Mouse (Mus musculus): Measurements from ENCODE around the gene Eva1c. TPM values are rescaled to one million over a fixed set of nuclear protein-coding genes. Genes with fewer than 3 reads are reported as not detected.

Gene Eva1c
- polyA plus RNA-seq, 1 experiment = 1.7 TPM

DNA sequence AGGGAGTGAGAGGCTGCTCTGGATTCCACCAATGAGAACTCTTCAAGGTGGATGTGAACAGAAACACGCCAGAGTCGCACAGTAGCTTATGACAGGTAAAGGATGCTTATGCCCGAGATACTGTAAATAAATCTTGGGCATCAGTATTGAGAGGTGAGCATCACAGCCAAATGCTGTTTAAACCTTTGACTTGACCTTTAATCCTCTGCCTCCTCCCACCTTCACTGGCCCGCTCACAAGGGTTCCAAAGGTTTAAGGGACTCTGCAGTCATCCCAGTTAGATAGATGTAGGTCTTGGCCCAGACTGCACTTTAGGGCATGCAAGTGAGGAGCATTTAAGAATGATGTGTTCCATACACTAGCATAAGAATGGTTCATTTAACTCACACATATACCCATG lies 31.7 kb downstream of the Eva1c start:
- H3K36me3 ChIP-seq (ENCODE audit: control insufficient read depth, insufficient read depth, low read length) = no peaks in the 10 kb centered on the region
- H3K27ac ChIP-seq (ENCODE audit: insufficient read depth, low read length) = no peak overlapping the region
- H3K4me1 ChIP-seq (ENCODE audit: control insufficient read depth, insufficient read depth, insufficient read length) = no peaks in the 10 kb centered on the region
- no peak for TF ChIP-seq CTCF (IDR thresholded peaks at IDR 0.05; ENCODE audit: extremely low read depth, insufficient read depth, insufficient read length, insufficient replicate concordance)
- no peak for TF ChIP-seq POLR2A (IDR thresholded peaks at IDR 0.05; ENCODE audit: low read depth, low read length)
- 86% methylated on average over 4 of the region's 4 CpGs for WGBS
- no peak overlapping the region for H3K4me3 ChIP-seq (ENCODE audit: extremely low read depth, insufficient read depth, insufficient read length)
- no peak for DNase-seq (ENCODE audit: low read depth in 1 of 2, low spot score in 2 of 2)
- no peaks in the 10 kb centered on the region for H3K27me3 ChIP-seq (ENCODE audit: control insufficient read depth, insufficient read depth, low read length)

DNA sequence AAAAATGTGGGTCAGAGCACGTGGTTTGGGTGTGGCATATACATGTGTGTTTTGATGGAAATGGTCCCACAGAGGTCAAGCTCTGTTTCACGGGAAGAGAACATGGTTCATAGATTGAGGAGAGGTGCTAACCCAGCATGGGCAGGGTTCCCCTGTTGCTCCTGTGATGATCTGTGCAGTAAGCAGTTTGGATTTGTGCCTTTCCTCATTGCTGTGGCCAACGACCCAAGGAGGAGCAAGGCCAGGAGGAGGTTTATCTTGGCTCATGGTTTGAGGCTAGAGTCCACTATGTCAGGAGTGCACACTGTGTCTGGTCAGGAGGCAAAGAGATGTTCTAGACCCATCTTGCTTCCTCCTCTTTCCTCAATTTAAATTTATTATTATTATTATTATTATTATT lies 36.5 kb downstream of the Eva1c start:
- whole genome bisulfite sequencing = 65% methylated on average over 3 of the region's 3 CpGs
- no peak overlapping the region for H3K4me3 ChIP-seq (ENCODE audit: extremely low read depth, insufficient read depth, insufficient read length)
- H3K27me3 ChIP-seq (ENCODE audit: control insufficient read depth, insufficient read depth, low read length) = no peaks in the 10 kb centered on the region
- H3K27ac ChIP-seq (ENCODE audit: insufficient read depth, low read length) = no peak overlapping the region
- no peaks in the 10 kb centered on the region for H3K4me1 ChIP-seq (ENCODE audit: control insufficient read depth, insufficient read depth, insufficient read length)
- no peaks in the 10 kb centered on the region for H3K36me3 ChIP-seq (ENCODE audit: control insufficient read depth, insufficient read depth, low read length)
- TF ChIP-seq POLR2A (IDR thresholded peaks at IDR 0.05; ENCODE audit: low read depth, low read length) (no peak), CTCF (IDR thresholded peaks at IDR 0.05; ENCODE audit: extremely low read depth, insufficient read depth, insufficient read length, insufficient replicate concordance) (no peak)
- no peak for DNase-seq (ENCODE audit: low read depth in 1 of 2, low spot score in 2 of 2)

DNA sequence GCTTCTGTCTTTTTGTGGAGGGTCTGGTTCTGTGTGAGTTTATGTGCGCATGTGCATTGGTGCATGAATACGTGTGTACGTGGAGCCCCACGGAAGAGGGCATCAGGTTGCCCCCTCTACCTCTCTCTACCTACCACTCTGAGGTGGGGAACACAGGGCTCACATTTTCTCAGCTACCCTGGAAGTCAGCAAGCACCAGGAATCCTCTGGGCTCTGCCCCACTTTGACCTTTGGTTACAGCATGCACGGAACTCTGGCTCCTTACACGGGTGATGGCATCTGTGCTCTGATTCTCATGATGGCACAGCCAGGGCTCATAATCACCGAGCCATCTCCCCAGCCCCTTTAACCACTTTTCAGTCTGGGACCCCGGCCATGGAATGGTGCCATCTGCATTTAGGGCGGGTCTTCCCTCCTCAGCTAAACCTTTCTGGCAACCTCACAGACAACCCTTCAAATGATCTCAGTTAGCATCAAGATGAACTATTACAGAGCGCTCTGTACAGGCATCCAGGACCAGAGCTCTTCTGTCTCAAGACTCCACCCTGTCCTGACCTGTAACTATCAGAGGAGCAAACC lies 37.0 kb downstream of the Eva1c start:
- DNase-seq (ENCODE audit: low read depth in 1 of 2, low spot score in 2 of 2) = no peak
- no peaks in the 10 kb centered on the region for H3K4me1 ChIP-seq (ENCODE audit: control insufficient read depth, insufficient read depth, insufficient read length)
- H3K27ac ChIP-seq (ENCODE audit: insufficient read depth, low read length) = no peak overlapping the region
- no peaks in the 10 kb centered on the region for H3K27me3 ChIP-seq (ENCODE audit: control insufficient read depth, insufficient read depth, low read length)
- TF ChIP-seq CTCF (IDR thresholded peaks at IDR 0.05; ENCODE audit: extremely low read depth, insufficient read depth, insufficient read length, insufficient replicate concordance) (no peak), POLR2A (IDR thresholded peaks at IDR 0.05; ENCODE audit: low read depth, low read length) (no peak)
- H3K4me3 ChIP-seq (ENCODE audit: extremely low read depth, insufficient read depth, insufficient read length) = no peak overlapping the region
- H3K36me3 ChIP-seq (ENCODE audit: control insufficient read depth, insufficient read depth, low read length) = no peaks in the 10 kb centered on the region
- WGBS = 85% methylated on average over 10 of the region's 10 CpGs

GRCm38 (mm10) chr16:90864693-90865092 lies 38.2 kb downstream of the Eva1c start:
- H3K27ac ChIP-seq (ENCODE audit: insufficient read depth, low read length) = no peak overlapping the region
- DNase-seq (ENCODE audit: low read depth in 1 of 2, low spot score in 2 of 2) = no peak
- no peaks in the 10 kb centered on the region for H3K36me3 ChIP-seq (ENCODE audit: control insufficient read depth, insufficient read depth, low read length)
- no peaks in the 10 kb centered on the region for H3K4me1 ChIP-seq (ENCODE audit: control insufficient read depth, insufficient read depth, insufficient read length)
- no peak overlapping the region for H3K4me3 ChIP-seq (ENCODE audit: extremely low read depth, insufficient read depth, insufficient read length)
- TF ChIP-seq CTCF (IDR thresholded peaks at IDR 0.05; ENCODE audit: extremely low read depth, insufficient read depth, insufficient read length, insufficient replicate concordance) = no peak
- no peak for TF ChIP-seq POLR2A (IDR thresholded peaks at IDR 0.05; ENCODE audit: low read depth, low read length)
- WGBS = 68% methylated on average over 7 of the region's 7 CpGs
- H3K27me3 ChIP-seq (ENCODE audit: control insufficient read depth, insufficient read depth, low read length) = no peaks in the 10 kb centered on the region

GRCm38 (mm10) chr16:90865652-90866051 lies 39.1 kb downstream of the Eva1c start:
- Histone ChIP-seq H3K4me3 (ENCODE audit: extremely low read depth, insufficient read depth, insufficient read length) (no peak overlapping the region), H3K27ac (ENCODE audit: insufficient read depth, low read length) (no peak overlapping the region), H3K27me3 (ENCODE audit: control insufficient read depth, insufficient read depth, low read length) (no peaks in the 10 kb centered on the region), H3K36me3 (ENCODE audit: control insufficient read depth, insufficient read depth, low read length) (no peaks in the 10 kb centered on the region), H3K4me1 (ENCODE audit: control insufficient read depth, insufficient read depth, insufficient read length) (no peaks in the 10 kb centered on the region)
- DNase-seq (ENCODE audit: low read depth in 1 of 2, low spot score in 2 of 2) = no peak
- TF ChIP-seq POLR2A (IDR thresholded peaks at IDR 0.05; ENCODE audit: low read depth, low read length) (no peak), CTCF (IDR thresholded peaks at IDR 0.05; ENCODE audit: extremely low read depth, insufficient read depth, insufficient read length, insufficient replicate concordance) (no peak)
- WGBS = 54% methylated on average over 9 of the region's 9 CpGs

- 14% methylated on average over 7 of the region's 7 CpGs for WGBS
- no peak for DNase-seq (ENCODE audit: low read depth in 1 of 2, low spot score in 2 of 2)
- H3K36me3 ChIP-seq (ENCODE audit: control insufficient read depth, insufficient read depth, low read length) = no peaks in the 10 kb centered on the region
- H3K4me3 ChIP-seq (ENCODE audit: extremely low read depth, insufficient read depth, insufficient read length) = no peak overlapping the region
- no peaks in the 10 kb centered on the region for H3K4me1 ChIP-seq (ENCODE audit: control insufficient read depth, insufficient read depth, insufficient read length)
- H3K27ac ChIP-seq (ENCODE audit: insufficient read depth, low read length) = no peak overlapping the region
- TF ChIP-seq POLR2A (IDR thresholded peaks at IDR 0.05; ENCODE audit: low read depth, low read length) (no peak), CTCF (IDR thresholded peaks at IDR 0.05; ENCODE audit: extremely low read depth, insufficient read depth, insufficient read length, insufficient replicate concordance) (no peak)
- no peaks in the 10 kb centered on the region for H3K27me3 ChIP-seq (ENCODE audit: control insufficient read depth, insufficient read depth, low read length)
Measured at GRCm38 (mm10) chr16:90868129-90868528, 41.6 kb downstream of the Eva1c start.

GRCm38 (mm10) chr16:90869361-90869760 lies 42.8 kb downstream of the Eva1c start:
- DNase-seq (ENCODE audit: low read depth in 1 of 2, low spot score in 2 of 2) = no peak
- no peaks in the 10 kb centered on the region for H3K4me1 ChIP-seq (ENCODE audit: control insufficient read depth, insufficient read depth, insufficient read length)
- H3K36me3 ChIP-seq (ENCODE audit: control insufficient read depth, insufficient read depth, low read length) = no peaks in the 10 kb centered on the region
- no peak for TF ChIP-seq CTCF (IDR thresholded peaks at IDR 0.05; ENCODE audit: extremely low read depth, insufficient read depth, insufficient read length, insufficient replicate concordance)
- no peak for TF ChIP-seq POLR2A (IDR thresholded peaks at IDR 0.05; ENCODE audit: low read depth, low read length)
- H3K4me3 ChIP-seq (ENCODE audit: extremely low read depth, insufficient read depth, insufficient read length) = no peak overlapping the region
- 67% methylated on average over 4 of the region's 4 CpGs for WGBS
- no peaks in the 10 kb centered on the region for H3K27me3 ChIP-seq (ENCODE audit: control insufficient read depth, insufficient read depth, low read length)
- H3K27ac ChIP-seq (ENCODE audit: insufficient read depth, low read length) = no peak overlapping the region

Data from spleen, adult 2 months (tissue).